Mouse (Mus musculus): Measurements from ENCODE around the gene Sh3bp5. TPM values are rescaled to one million over a fixed set of nuclear protein-coding genes. Genes with fewer than 3 reads are reported as not detected.
"Not testable (repeated sequence)": the region's sequence is repeated elsewhere in the genome, so short reads cannot be mapped to it uniquely, and the experiment has no call there.

Sh3bp5 gene
- 26.7 and 28.2 TPM in 2 replicates for polyA plus RNA-seq (2015; fragmentation: Nextera tagmentation; extraction: Ambion mirVana)

DNA sequence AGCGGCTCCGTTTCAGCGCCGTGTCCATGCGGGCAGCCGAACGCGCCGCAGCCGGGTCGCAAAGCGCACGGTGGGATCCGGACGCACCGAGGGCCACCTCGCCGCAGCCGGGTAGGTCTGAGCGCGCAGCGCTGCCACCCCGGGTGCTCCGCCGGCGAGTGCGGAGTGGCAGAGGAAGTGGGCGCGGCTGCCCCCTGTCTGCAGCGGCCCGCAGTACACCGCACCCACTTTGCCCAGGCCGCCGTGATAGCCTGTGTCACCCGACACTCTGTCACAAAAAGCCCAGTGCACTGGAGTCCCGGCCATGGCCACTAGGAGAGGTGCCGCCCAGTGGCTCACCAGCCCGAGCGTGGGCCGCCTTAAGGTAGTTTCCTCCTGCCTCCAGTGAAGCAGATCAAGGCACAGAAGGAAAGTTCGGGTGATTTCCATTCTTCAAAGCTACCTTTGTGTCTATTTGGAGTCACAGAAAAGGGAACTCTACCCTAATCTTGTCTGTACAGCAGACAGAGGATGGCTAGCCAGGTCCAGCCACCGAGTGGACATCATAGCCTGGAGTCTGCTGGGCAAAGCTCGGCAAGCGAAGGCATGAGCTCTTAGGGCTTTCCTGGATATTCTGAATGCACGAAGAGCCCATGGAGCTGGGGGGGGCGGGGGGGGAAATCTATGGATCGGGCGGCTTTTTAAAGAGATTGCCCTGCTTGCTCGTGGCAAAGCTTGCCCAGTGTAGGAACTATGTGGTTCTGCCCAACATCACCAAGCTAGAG lies at the start of gene Sh3bp5:
Gene Sh3bp5 (minus strand): TSS at position 149 of the 764 bp plus-strand sequence.
- Histone ChIP-seq H3K4me3 (peak within 1 kb of the TSS; percentile 68), H3K36me3 (no peaks in the 10 kb centered on the region; the same call in 1 of the 2 replicates), H3K9ac (peak within 1 kb of the TSS; percentile 84), H3K27me3 (replicated peaks) (peaks cover 16% of the 10 kb centered on the region; the same call in 1 of the 2 replicates), H3K27ac (replicated peaks) (peak within 1 kb of the TSS; percentile 55), H3K4me2 (peak within 1 kb of the TSS; percentile 95), H3K9me3 (no peaks in the 10 kb centered on the region), H3K4me1 (peaks cover 47% of the 10 kb centered on the region)
- WGBS, result 8% methylated on average over 49 of the region's 49 CpGs
- peak; percentile 55 for ATAC-seq (ENCODE audit: extremely low read depth, insufficient number of reproducible peaks, low FRiP score, low TSS enrichment)

DNA sequence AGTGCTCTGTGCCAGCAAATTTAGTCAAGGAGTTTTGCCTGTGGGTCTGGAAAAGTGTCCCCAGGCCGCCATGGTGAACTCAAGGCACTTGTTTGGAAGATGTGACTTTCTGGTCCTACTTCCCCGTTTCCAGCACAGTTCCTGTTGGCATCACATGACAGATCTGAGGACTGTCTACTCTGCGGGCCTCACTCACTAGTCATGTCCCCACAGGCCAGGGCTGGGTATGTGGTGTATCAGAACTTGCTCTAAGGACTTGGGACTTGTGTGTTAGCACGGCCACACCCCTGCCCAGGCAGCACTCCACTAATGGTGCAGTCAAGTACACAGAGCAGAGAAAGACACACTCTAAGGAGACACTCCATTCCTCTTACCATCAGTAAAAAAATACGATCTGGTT lies 46.5 kb upstream of the Sh3bp5 start:
- Histone ChIP-seq H3K9ac (no peak overlapping the region), H3K4me3 (no peak overlapping the region), H3K9me3 (no peaks in the 10 kb centered on the region), H3K4me2 (no peak overlapping the region), H3K27ac (replicated peaks) (no peak overlapping the region), H3K27me3 (replicated peaks) (no peaks in the 10 kb centered on the region), H3K4me1 (no peaks in the 10 kb centered on the region), H3K36me3 (peaks cover 96% of the 10 kb centered on the region)
- no peak for ATAC-seq (ENCODE audit: extremely low read depth, insufficient number of reproducible peaks, low FRiP score, low TSS enrichment)
- 88% methylated on average over 5 of the region's 5 CpGs for WGBS

DNA sequence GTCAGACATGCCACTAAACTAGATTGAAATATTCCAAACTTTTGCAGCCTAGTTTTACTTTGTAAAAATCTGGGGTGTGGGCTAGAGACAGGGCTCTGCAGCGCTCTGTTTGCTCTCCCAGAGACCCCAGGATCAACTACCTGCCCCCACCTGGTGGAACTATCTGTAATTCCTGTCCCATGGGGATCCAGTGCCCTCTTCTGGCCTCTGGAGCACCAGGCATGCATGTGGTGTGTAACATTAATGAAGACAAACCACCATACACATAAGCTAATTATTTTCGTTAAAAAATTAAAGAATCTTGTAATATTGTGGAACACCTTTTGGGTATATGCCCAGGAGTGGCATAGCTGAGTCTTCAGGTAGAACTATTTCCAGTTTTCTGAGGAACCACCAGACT lies 37.4 kb upstream of the Sh3bp5 start:
- Histone ChIP-seq H3K27ac (replicated peaks) (no peak overlapping the region), H3K4me1 (no peaks in the 10 kb centered on the region), H3K4me2 (no peak overlapping the region), H3K27me3 (replicated peaks) (no peaks in the 10 kb centered on the region), H3K9me3 (no peaks in the 10 kb centered on the region), H3K9ac (no peak overlapping the region), H3K36me3 (peaks cover 16% of the 10 kb centered on the region), H3K4me3 (no peak overlapping the region)
- 81% methylated on average over 2 of the region's 2 CpGs for WGBS
- no peak for ATAC-seq (ENCODE audit: extremely low read depth, insufficient number of reproducible peaks, low FRiP score, low TSS enrichment)

DNA sequence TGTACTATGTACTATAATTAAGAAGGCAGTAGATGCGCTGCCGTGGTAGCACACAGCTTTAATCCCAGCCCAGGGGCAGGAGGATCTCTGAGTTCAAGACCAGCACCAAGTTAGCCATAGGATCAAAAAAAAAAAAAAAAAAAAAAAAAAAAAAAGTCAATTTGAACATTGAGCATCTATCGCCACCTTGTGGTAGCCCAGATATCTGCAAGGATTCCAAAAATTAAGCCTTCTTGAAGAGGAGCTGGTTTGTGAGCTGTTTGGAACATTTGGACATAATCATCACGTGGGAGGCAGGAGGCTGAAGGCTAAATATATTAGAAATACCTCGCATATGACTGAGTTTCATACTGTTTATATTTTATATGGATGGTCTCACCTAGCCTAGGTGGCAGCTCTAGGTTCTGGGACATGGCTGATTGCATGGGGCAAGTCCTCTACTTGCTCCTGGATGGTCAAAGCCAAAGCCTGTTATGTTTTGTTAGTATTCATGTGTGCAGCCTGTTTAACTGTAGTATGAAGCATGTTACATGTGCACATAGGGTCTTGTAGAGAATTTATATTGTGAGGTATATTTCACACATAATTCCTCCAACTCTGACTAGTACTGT lies 36.7 kb upstream of the Sh3bp5 start:
- no peak for ATAC-seq (ENCODE audit: extremely low read depth, insufficient number of reproducible peaks, low FRiP score, low TSS enrichment)
- no peaks in the 10 kb centered on the region for H3K9me3 ChIP-seq
- peaks cover 10% of the 10 kb centered on the region; the same call in 1 of the 2 replicates for H3K36me3 ChIP-seq
- no peaks in the 10 kb centered on the region for H3K4me1 ChIP-seq
- no peak overlapping the region for H3K27ac ChIP-seq (replicated peaks)
- no peak overlapping the region for H3K9ac ChIP-seq
- H3K27me3 ChIP-seq (replicated peaks), result no peaks in the 10 kb centered on the region
- H3K4me2 ChIP-seq, result no peak overlapping the region
- WGBS, result 5% methylated on average over 5 of the region's 5 CpGs
- H3K4me3 ChIP-seq, result no peak overlapping the region

DNA sequence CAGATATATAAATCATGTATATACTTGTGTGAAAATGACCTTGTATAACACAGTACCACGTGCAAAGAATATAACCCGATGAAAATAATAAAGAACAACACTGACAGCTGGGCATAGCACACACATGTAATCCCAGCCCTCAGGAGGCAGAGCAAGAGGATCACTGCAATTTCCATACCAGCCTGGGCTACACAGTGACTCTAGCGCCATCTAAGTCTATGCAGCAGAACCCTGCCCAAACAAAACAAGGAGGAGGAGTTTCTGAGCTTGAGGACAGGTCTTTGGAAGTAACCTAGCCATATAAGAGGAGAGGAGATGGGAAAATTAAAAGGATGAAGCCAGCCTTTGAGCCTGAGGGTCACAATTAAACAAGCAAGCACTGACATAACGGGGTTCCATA lies 33.8 kb upstream of the Sh3bp5 start:
- no peak for ATAC-seq (ENCODE audit: extremely low read depth, insufficient number of reproducible peaks, low FRiP score, low TSS enrichment)
- Histone ChIP-seq H3K4me1 (peaks cover 9% of the 10 kb centered on the region; the same call in 1 of the 2 replicates), H3K4me2 (no peak overlapping the region), H3K9ac (no peak overlapping the region), H3K9me3 (no peaks in the 10 kb centered on the region), H3K36me3 (0 out of 2 replicates have a peak, but pooled peaks cover 3% of the 10 kb centered on the region), H3K27ac (replicated peaks) (no peak overlapping the region), H3K27me3 (replicated peaks) (no peaks in the 10 kb centered on the region), H3K4me3 (no peak overlapping the region)
- 54% methylated on average over 4 of the region's 4 CpGs for WGBS

DNA sequence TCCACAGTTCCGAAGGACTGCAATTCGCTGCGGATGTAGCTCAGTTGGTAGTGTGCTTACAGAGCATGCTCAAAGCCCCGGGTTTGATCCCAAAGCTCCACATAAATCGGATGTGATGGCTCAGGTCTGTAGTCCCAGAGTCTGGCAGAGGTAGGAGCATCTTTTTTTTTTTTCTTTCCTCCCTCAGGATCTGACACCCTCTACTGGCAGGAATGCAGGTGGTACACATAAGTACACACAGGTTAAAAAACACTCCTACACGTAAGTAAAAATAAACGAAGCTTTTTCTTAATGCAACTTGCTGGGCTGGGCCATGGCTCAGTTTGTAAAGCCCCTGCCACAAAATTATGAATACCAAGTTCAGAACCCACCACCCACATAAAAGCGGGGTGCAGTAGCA lies 28.3 kb upstream of the Sh3bp5 start:
- no peak for ATAC-seq (ENCODE audit: extremely low read depth, insufficient number of reproducible peaks, low FRiP score, low TSS enrichment)
- H3K9ac ChIP-seq, result no peak overlapping the region
- H3K36me3 ChIP-seq, result no peaks in the 10 kb centered on the region
- no peak overlapping the region for H3K4me3 ChIP-seq
- H3K27ac ChIP-seq (replicated peaks), result no peak overlapping the region
- H3K4me2 ChIP-seq, result no peak overlapping the region
- no peaks in the 10 kb centered on the region for H3K27me3 ChIP-seq (replicated peaks)
- 54% methylated on average over 8 of the region's 8 CpGs for WGBS
- peaks cover 9% of the 10 kb centered on the region; the same call in 1 of the 2 replicates for H3K4me1 ChIP-seq
- H3K9me3 ChIP-seq, result no peaks in the 10 kb centered on the region

DNA sequence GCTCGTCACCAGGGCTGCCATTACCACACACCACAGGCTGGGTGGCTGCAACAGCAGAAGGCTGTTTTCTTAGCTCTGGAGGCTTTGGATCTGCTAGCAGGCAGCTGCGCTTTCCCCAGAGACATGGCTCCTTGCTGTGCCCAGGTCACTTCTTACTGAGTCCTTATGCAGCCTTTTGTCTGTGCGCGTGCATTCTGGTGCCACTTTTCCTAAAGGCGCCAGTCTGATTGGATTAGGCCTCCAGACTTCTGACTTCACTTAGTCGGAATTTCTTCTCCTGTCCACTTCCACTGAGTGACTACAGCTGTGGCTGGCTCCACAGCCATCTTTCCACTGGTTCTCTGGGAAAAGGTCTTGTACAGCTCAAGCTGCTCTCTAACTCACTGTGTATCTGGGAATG lies 27.0 kb upstream of the Sh3bp5 start:
- WGBS, result 67% methylated on average over 6 of the region's 6 CpGs
- Histone ChIP-seq H3K9me3 (no peaks in the 10 kb centered on the region), H3K36me3 (no peaks in the 10 kb centered on the region), H3K9ac (no peak overlapping the region), H3K4me3 (no peak overlapping the region), H3K4me1 (peaks cover 11% of the 10 kb centered on the region; the same call in 1 of the 2 replicates), H3K4me2 (0 out of 2 replicates have a peak overlapping the region, but pooled peaks have one; percentile 8), H3K27ac (replicated peaks) (peak overlapping the region; percentile 83), H3K27me3 (replicated peaks) (no peaks in the 10 kb centered on the region)
- ATAC-seq (ENCODE audit: extremely low read depth, insufficient number of reproducible peaks, low FRiP score, low TSS enrichment), result no peak

DNA sequence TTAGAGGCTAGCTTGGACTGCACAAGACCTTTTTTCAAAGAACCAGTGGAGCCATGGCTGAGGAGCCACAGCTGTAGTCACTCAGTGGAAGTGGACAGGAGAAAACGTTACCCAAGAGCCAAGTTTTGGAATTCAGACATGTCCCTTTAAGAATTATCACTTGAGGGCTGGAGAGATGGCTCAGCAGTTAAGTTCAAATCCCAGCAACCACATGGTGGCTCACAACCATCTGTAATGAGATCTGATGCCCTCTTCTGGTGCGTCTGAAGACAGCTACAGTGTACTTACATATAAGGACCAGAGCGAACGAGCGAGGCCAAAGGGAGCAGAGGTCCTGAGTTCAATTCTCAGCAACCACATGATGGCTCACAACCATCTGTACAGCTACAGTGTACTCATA lies 26.3 kb upstream of the Sh3bp5 start:
- H3K27me3 ChIP-seq (replicated peaks); H3K4me2 ChIP-seq; H3K4me3 ChIP-seq; H3K9me3 ChIP-seq; ATAC-seq (ENCODE audit: extremely low read depth, insufficient number of reproducible peaks, low FRiP score, low TSS enrichment); H3K9ac ChIP-seq; H3K27ac ChIP-seq (replicated peaks); H3K36me3 ChIP-seq: not testable (repeated sequence)
- 81% methylated on average over 5 of the region's 5 CpGs for WGBS
- peaks cover 15% of the 10 kb centered on the region; the same call in 1 of the 2 replicates for H3K4me1 ChIP-seq

DNA sequence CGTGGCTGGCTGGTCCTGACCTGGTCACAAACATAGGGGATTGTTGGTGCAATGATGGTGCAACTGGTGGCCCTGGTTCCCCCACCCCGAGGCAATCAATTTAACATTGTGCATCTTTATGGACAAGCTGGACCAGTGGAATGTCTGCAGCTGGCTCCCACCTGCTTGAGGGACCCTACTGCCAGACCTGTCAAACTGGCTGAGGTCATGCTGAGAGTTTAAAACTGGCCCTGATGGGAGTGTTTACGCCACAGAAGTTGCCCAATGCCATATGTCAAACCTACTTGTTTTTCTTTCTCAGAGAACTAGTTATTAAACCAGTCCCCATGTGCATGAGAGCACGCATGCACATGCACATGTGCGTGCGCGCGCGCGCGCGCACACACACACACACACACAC lies 22.1 kb upstream of the Sh3bp5 start:
- ATAC-seq (ENCODE audit: extremely low read depth, insufficient number of reproducible peaks, low FRiP score, low TSS enrichment), result no peak

DNA sequence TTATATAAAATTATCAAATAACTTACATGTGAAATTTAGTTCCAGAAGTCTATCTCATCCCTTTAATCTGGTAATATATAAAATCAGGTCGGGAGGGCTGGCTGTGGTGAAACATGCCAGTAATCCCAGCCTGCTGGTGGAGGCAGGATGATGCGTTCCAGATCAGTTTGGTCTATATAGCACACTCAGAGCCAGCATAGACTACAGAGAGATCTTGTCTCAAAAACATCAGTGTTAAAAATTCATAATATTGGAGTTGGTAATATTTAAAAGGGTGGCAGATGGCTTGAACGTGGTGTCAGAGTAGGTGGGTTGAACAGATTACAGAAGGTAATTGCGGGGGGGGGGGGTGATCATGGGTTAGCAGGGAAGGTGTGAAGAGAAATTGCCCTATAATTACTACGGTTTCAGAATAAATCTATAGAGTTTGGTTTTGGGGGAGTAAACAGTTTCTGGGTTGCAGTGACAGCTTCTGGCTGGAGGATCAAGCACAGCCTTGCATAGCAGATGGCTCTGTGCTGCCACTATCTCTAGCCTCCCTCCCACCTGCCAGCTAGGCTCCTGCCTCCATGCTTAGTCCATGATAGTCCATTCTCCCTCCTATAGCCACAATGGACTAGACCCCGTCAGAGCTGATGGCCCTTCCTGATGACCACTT lies 20.3 kb upstream of the Sh3bp5 start:
- H3K27me3 ChIP-seq (replicated peaks), result no peaks in the 10 kb centered on the region
- no peak; the same call in 1 of the 2 replicates for ATAC-seq (ENCODE audit: extremely low read depth, insufficient number of reproducible peaks, low FRiP score, low TSS enrichment)
- no peaks in the 10 kb centered on the region for H3K36me3 ChIP-seq
- no peak overlapping the region for H3K4me3 ChIP-seq
- H3K9me3 ChIP-seq, result no peaks in the 10 kb centered on the region
- no peak overlapping the region for H3K9ac ChIP-seq
- H3K4me1 ChIP-seq, result peaks cover 6% of the 10 kb centered on the region; the same call in 1 of the 2 replicates
- WGBS, result 74% methylated on average over 6 of the region's 6 CpGs
- H3K27ac ChIP-seq (replicated peaks), result no peak overlapping the region
- no peak overlapping the region for H3K4me2 ChIP-seq

More for the DNA sequence above, 22.1 kb upstream of the Sh3bp5 start:
- no peak overlapping the region for H3K9ac ChIP-seq
- no peaks in the 10 kb centered on the region for H3K27me3 ChIP-seq (replicated peaks)
- 87% methylated on average over 12 of the region's 12 CpGs for WGBS
- H3K27ac ChIP-seq (replicated peaks), result no peak overlapping the region
- H3K36me3 ChIP-seq, result no peaks in the 10 kb centered on the region
- H3K9me3 ChIP-seq, result no peaks in the 10 kb centered on the region
- H3K4me2 ChIP-seq, result no peak overlapping the region
- no peak overlapping the region for H3K4me3 ChIP-seq
- H3K4me1 ChIP-seq, result peaks cover 6% of the 10 kb centered on the region; the same call in 1 of the 2 replicates

DNA sequence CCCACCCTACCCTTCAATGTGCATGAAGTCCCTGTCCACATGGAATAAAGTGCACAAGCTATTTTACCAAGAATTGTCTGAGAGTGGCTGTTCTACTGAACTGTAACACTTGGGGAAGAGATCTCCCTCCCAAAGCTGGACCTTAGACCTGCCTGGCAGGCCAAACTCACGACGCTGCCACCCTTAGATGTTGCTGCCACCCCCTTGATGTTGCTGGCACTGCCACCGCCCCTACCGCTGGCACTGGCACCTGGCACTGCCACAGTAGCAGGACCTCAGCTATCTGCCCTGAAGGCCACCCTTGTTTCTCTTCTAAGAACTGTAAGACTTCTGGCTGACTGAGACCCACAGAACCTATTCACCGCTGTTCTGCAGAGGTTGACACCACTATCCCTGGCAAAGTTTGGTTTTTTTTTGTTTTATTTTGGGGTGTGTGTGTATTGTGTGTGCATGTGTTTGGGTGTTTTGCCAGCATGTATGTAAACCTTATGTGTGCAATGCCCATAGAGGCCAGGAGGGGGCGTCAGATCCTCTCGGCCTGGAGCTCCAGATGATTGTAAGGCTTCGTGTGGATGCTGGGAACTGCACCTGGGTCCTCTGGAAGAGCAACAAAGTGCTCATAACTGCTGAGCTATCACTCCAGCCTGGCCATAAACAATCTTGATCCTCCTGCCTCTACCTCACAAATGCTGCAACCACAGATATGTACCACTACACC lies 19.1 kb upstream of the Sh3bp5 start:
- Histone ChIP-seq H3K36me3 (no peaks in the 10 kb centered on the region), H3K4me2 (no peak overlapping the region), H3K27ac (replicated peaks) (no peak overlapping the region), H3K4me3 (no peak overlapping the region), H3K9me3 (no peaks in the 10 kb centered on the region), H3K9ac (no peak overlapping the region), H3K4me1 (peaks cover 6% of the 10 kb centered on the region; the same call in 1 of the 2 replicates), H3K27me3 (replicated peaks) (no peaks in the 10 kb centered on the region)
- ATAC-seq (ENCODE audit: extremely low read depth, insufficient number of reproducible peaks, low FRiP score, low TSS enrichment), result no peak
- WGBS, result 81% methylated on average over 8 of the region's 8 CpGs

All from heart, embryonic 13.5 days (tissue).